Mouse (Mus musculus) liver, adult (tissue): ENCODE data around the gene Cadps2.

Source experiments
- GATA4 ChIP-seq: IDR thresholded peaks from 2 replicates; pipeline ENCODE4 v1.6.1; 2014; ENCODE audit warnings: mild to moderate bottlenecking, low read length; ENCODE audit not compliant: insufficient replicate concordance

Cadps2 gene

GRCm38 (mm10) chr6:23382283-23383003, 456.8 kb downstream of the Cadps2 start:
- TF ChIP-seq GATA4 = no peak

DNA sequence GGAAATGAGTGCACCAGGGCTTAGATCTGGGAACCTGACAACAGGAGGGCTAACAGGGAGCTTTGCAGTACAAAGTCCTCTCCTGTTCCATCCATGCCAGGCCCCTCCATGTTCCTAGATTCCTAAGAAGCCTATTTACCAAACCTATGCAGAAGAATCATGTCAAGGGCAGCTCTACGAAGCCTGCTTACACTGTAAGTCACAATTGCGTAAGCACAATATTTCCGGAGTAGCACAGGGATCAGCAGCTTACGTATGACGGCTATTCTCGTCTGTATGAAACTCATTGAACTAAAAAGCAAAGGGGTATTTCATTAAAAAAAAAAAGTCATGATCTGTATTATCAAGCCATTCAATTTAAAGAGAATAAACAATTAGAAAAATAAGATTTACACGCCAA, 462.9 kb downstream of the Cadps2 start:
- no peak for TF ChIP-seq GATA4

GRCm38 (mm10) chr6:23361842-23362451, 477.3 kb downstream of the Cadps2 start:
- TF ChIP-seq GATA4 = no peak

DNA sequence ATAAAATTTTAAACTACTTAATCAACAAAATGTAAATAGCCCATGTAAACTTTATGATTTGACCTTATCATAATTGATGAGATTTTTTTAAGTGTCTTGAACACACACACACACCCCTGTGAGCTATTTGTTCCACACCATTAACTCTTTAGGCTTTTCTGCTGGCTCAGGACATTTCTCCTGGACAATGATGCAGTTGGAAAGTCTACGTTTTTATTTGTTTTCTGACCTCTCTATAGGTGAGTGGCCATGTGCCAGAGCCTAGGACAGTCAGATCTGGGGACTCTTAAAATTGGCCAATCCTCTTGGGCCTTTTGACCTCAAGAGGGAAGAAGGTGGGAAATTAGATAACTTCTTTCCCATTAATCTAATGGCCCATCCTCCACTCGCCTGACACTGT, 478.6 kb downstream of the Cadps2 start:
- TF ChIP-seq GATA4 = no peak

- TF ChIP-seq GATA4 = no peak
Measured at GRCm38 (mm10) chr6:23356141-23356540, 483.1 kb downstream of the Cadps2 start.

DNA sequence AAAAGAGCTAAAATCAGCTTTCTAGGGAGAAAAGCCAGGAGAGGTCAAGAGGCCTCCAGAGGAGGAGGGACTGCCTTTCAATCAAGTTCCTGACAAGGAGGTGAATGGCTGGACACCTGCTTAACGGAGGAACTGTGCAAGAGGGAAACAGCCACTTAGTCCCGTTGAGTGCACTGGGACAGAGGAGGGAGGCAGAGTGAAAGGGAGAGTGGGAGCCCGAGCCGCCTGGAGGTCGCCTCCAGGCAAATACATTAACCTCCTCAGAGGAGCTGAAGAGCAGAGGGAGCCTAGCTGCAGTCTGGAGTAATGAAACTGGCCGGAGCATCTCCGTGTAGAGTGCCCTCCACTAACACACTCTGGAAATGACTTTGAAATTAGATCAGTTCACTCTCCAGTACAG, 485.7 kb downstream of the Cadps2 start:
- TF ChIP-seq GATA4 = no peak

GRCm38 (mm10) chr6:23337411-23338063, 501.7 kb downstream of the Cadps2 start:
- TF ChIP-seq GATA4 = no peak

GRCm38 (mm10) chr6:23314945-23315344, 524.3 kb downstream of the Cadps2 start:
- TF ChIP-seq GATA4 = no peak

- no peak for TF ChIP-seq GATA4
Measured at GRCm38 (mm10) chr6:23314291-23314690, 524.9 kb downstream of the Cadps2 start.

- no peak for TF ChIP-seq GATA4
Measured at GRCm38 (mm10) chr6:23306046-23306445, 533.2 kb downstream of the Cadps2 start.

DNA sequence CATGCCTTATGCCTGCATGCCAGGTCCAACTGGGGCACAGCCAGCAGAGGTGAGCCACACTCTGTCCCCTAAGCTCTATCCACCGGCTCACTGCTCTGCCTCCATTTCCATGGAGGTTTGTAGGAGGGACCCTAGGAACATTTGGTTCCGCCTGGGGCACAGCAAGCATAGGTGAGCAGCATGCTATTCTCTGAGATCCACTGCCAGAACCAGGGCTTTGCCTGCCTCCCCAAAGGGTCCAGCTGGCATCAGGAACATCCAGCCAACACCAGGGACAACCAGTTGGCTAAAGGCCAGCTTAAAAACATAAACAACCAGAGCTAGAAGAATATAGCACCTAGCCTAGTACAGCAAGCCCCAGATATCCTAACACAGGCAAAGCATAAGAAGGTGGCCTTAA, 540.6 kb downstream of the Cadps2 start:
- TF ChIP-seq GATA4 = no peak

GRCm38 (mm10) chr6:23294685-23295084, 544.5 kb downstream of the Cadps2 start:
- no peak for TF ChIP-seq GATA4

- no peak for TF ChIP-seq GATA4
Measured at GRCm38 (mm10) chr6:23288752-23289151, 550.5 kb downstream of the Cadps2 start.

- TF ChIP-seq GATA4 = no peak
Measured at GRCm38 (mm10) chr6:23281514-23281820, 557.8 kb downstream of the Cadps2 start.

GRCm38 (mm10) chr6:23280811-23281513, 558.3 kb downstream of the Cadps2 start:
- no peak for TF ChIP-seq GATA4

- TF ChIP-seq GATA4 = no peak
Measured at GRCm38 (mm10) chr6:23273483-23273882, 565.7 kb downstream of the Cadps2 start.

DNA sequence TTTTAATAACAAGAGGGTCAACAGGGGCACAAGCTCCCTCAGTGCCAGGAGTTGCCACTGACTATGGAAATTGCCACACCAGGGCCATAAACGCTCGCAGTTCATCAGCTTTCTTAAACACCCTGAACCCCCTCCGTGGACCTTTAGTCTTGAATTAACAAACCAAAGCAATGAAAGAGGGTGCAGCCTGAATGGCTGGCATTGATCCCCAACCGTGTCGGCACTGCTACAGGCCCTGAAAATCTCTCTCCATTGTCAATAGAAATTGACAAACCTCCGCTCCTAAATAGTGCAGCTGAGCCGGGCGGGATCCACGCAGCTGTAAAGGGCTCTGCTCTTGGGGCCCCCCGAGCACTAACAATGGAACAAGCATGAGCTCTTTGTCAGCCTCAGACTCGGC, 566.2 kb downstream of the Cadps2 start:
- no peak for TF ChIP-seq GATA4

- TF ChIP-seq GATA4 = no peak
Measured at GRCm38 (mm10) chr6:23272542-23272941, 566.7 kb downstream of the Cadps2 start.
